Mouse (Mus musculus): Measurements from ENCODE around the gene Kcnt2. TPM values are rescaled to one million over a fixed set of nuclear protein-coding genes. Genes with fewer than 3 reads are reported as not detected.

Kcnt2 gene
- polyA plus RNA-seq, 1 experiment from 2014 or later, result 1.4 TPM

DNA sequence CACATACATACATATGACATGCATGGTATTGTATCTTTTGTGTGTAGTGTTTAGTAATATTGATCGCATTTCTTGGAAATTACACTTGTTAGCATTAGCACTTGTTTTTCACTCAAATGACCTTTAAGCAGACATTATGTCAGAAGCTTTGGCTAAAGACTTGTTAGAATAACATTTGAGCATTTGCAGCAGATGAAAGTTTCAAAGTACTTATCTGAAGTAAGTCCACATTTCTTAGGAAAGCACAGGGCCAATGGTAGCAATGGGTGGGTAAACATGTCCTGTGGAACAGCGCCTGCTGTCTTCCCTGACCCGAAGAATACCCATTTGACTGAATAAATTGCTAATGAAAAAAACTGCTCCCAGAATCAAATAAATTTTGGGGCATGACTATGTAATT lies 135.1 kb downstream of the Kcnt2 start:
- Histone ChIP-seq H3K27ac (ENCODE audit: low read depth, low read length) (no peak overlapping the region), H3K4me1 (ENCODE audit: control insufficient read depth, insufficient read depth, low read length) (no peaks in the 10 kb centered on the region), H3K4me3 (ENCODE audit: low read depth, low read length) (no peak overlapping the region), H3K36me3 (ENCODE audit: control insufficient read depth, insufficient read depth, low read length) (no peaks in the 10 kb centered on the region), H3K27me3 (ENCODE audit: control insufficient read depth, insufficient read depth, low read length) (no peaks in the 10 kb centered on the region), H3K9me3 (replicated peaks; ENCODE audit: control insufficient read depth, low read length) (no peaks in the 10 kb centered on the region), H3K9ac (ENCODE audit: low read depth, low read length) (no peak overlapping the region), H3K4me2 (no peak overlapping the region)
- no peak for ATAC-seq (replicated peaks; ENCODE audit: insufficient number of reproducible peaks, low FRiP score, low TSS enrichment)
- WGBS (ENCODE audit: insufficient replicate concordance), result 93% methylated on average over 3 of the region's 3 CpGs

DNA sequence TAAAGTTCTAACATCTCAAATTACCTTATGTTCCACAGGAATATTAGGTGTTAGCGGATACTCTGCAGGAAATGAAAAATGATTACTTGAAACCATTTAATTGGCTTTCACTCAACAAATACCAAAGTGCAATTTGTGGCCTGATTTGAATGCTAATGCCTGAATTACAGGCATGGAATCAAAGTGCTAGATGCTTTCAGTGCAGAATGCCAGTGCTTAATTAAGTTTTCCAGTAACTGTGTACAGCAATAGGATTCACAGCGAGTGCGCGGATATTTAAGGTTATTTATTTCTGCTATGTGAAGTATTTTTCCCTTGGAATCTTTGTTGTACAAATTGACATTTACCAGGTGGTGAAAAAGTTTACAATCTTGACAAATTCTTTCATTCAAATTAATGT lies 144.3 kb downstream of the Kcnt2 start:
- 82% methylated on average over 4 of the region's 4 CpGs for WGBS (ENCODE audit: insufficient replicate concordance)
- Histone ChIP-seq H3K9ac (ENCODE audit: low read depth, low read length) (no peak overlapping the region), H3K27ac (ENCODE audit: low read depth, low read length) (no peak overlapping the region), H3K4me1 (ENCODE audit: control insufficient read depth, insufficient read depth, low read length) (no peaks in the 10 kb centered on the region), H3K4me2 (no peak overlapping the region), H3K9me3 (replicated peaks; ENCODE audit: control insufficient read depth, low read length) (no peaks in the 10 kb centered on the region), H3K4me3 (ENCODE audit: low read depth, low read length) (no peak overlapping the region), H3K27me3 (ENCODE audit: control insufficient read depth, insufficient read depth, low read length) (no peaks in the 10 kb centered on the region), H3K36me3 (ENCODE audit: control insufficient read depth, insufficient read depth, low read length) (no peaks in the 10 kb centered on the region)
- no peak for ATAC-seq (replicated peaks; ENCODE audit: insufficient number of reproducible peaks, low FRiP score, low TSS enrichment)

DNA sequence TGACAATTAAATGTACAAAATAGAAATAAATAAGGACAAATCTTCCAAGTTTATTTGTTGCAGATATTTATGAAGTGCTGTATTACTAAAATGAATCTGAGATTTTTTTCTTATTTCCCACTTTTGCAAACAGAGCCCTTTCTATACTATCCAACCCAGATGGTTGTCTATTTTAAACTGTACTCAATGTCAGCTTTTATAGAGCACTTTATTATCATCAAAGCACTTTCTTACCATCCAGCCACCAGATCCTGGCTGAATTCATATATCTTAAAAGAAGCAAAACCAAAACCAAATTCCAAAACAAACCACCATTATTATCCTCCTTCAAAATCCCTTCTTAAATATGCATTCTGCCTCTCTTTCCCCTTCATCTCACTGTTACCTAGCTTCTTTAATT lies 151.8 kb downstream of the Kcnt2 start:
- Histone ChIP-seq H3K4me3 (ENCODE audit: low read depth, low read length) (no peak overlapping the region), H3K36me3 (ENCODE audit: control insufficient read depth, insufficient read depth, low read length) (no peaks in the 10 kb centered on the region), H3K9me3 (replicated peaks; ENCODE audit: control insufficient read depth, low read length) (no peaks in the 10 kb centered on the region), H3K4me1 (ENCODE audit: control insufficient read depth, insufficient read depth, low read length) (no peaks in the 10 kb centered on the region), H3K27me3 (ENCODE audit: control insufficient read depth, insufficient read depth, low read length) (no peaks in the 10 kb centered on the region), H3K9ac (ENCODE audit: low read depth, low read length) (no peak overlapping the region), H3K27ac (ENCODE audit: low read depth, low read length) (no peak overlapping the region), H3K4me2 (no peak overlapping the region)
- ATAC-seq (replicated peaks; ENCODE audit: insufficient number of reproducible peaks, low FRiP score, low TSS enrichment), result no peak

GRCm38 (mm10) chr1:140406631-140407288 lies 160.8 kb downstream of the Kcnt2 start:
- Histone ChIP-seq H3K4me2 (no peak overlapping the region), H3K4me3 (ENCODE audit: low read depth, low read length) (no peak overlapping the region), H3K4me1 (ENCODE audit: control insufficient read depth, insufficient read depth, low read length) (no peaks in the 10 kb centered on the region), H3K9me3 (replicated peaks; ENCODE audit: control insufficient read depth, low read length) (no peaks in the 10 kb centered on the region), H3K36me3 (ENCODE audit: control insufficient read depth, insufficient read depth, low read length) (no peaks in the 10 kb centered on the region), H3K27me3 (ENCODE audit: control insufficient read depth, insufficient read depth, low read length) (no peaks in the 10 kb centered on the region), H3K27ac (ENCODE audit: low read depth, low read length) (no peak overlapping the region), H3K9ac (ENCODE audit: low read depth, low read length) (no peak overlapping the region)
- WGBS (ENCODE audit: insufficient replicate concordance), result 73% methylated on average over 4 of the region's 4 CpGs
- no peak for ATAC-seq (replicated peaks; ENCODE audit: insufficient number of reproducible peaks, low FRiP score, low TSS enrichment)

DNA sequence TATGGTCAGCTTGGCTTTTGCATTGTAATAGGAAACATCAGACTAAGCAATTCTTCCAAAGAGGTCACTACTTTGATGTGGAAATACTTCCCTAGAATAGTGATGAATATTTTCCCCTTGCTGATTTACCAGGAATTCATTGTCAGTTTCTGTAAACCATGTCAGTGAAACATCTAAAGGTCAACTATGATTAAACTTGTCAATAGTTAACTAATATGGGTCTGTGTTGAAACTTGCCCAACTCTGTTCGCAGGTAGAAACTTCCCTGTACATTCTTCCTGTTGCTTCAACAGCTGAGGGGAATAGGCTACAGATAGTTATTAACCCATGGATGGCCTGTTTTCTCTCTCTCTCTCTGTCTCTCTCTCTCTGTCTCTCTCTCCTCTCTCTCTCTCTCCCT lies 169.8 kb downstream of the Kcnt2 start:
- ATAC-seq (replicated peaks; ENCODE audit: insufficient number of reproducible peaks, low FRiP score, low TSS enrichment), result no peak
- Histone ChIP-seq H3K36me3 (ENCODE audit: control insufficient read depth, insufficient read depth, low read length) (no peaks in the 10 kb centered on the region), H3K4me2 (no peak overlapping the region), H3K27me3 (ENCODE audit: control insufficient read depth, insufficient read depth, low read length) (no peaks in the 10 kb centered on the region), H3K4me3 (ENCODE audit: low read depth, low read length) (no peak overlapping the region), H3K9ac (ENCODE audit: low read depth, low read length) (no peak overlapping the region), H3K9me3 (replicated peaks; ENCODE audit: control insufficient read depth, low read length) (no peaks in the 10 kb centered on the region), H3K27ac (ENCODE audit: low read depth, low read length) (no peak overlapping the region), H3K4me1 (ENCODE audit: control insufficient read depth, insufficient read depth, low read length) (no peaks in the 10 kb centered on the region)
- WGBS (ENCODE audit: insufficient replicate concordance), result 70% methylated on average over 1 of the region's 1 CpGs

- Histone ChIP-seq H3K9ac (ENCODE audit: low read depth, low read length) (no peak overlapping the region), H3K27me3 (ENCODE audit: control insufficient read depth, insufficient read depth, low read length) (no peaks in the 10 kb centered on the region), H3K27ac (ENCODE audit: low read depth, low read length) (no peak overlapping the region), H3K4me2 (no peak overlapping the region), H3K4me3 (ENCODE audit: low read depth, low read length) (no peak overlapping the region), H3K9me3 (replicated peaks; ENCODE audit: control insufficient read depth, low read length) (no peaks in the 10 kb centered on the region), H3K4me1 (ENCODE audit: control insufficient read depth, insufficient read depth, low read length) (no peaks in the 10 kb centered on the region), H3K36me3 (ENCODE audit: control insufficient read depth, insufficient read depth, low read length) (no peaks in the 10 kb centered on the region)
- ATAC-seq (replicated peaks; ENCODE audit: insufficient number of reproducible peaks, low FRiP score, low TSS enrichment), result no peak
Measured at GRCm38 (mm10) chr1:140422954-140423353, 177.0 kb downstream of the Kcnt2 start.

- no peak for ATAC-seq (replicated peaks; ENCODE audit: insufficient number of reproducible peaks, low FRiP score, low TSS enrichment)
- no peaks in the 10 kb centered on the region for H3K27me3 ChIP-seq (ENCODE audit: control insufficient read depth, insufficient read depth, low read length)
- WGBS (ENCODE audit: insufficient replicate concordance), result 48% methylated on average over 2 of the region's 2 CpGs
Measured at GRCm38 (mm10) chr1:140429284-140429850, 183.4 kb downstream of the Kcnt2 start.

GRCm38 (mm10) chr1:140432039-140432438 lies 186.1 kb downstream of the Kcnt2 start:
- H3K36me3 ChIP-seq (ENCODE audit: control insufficient read depth, insufficient read depth, low read length), result no peaks in the 10 kb centered on the region
- 48% methylated on average over 1 of the region's 1 CpGs for WGBS (ENCODE audit: insufficient replicate concordance)
- H3K9ac ChIP-seq (ENCODE audit: low read depth, low read length), result no peak overlapping the region
- no peak for ATAC-seq (replicated peaks; ENCODE audit: insufficient number of reproducible peaks, low FRiP score, low TSS enrichment)
- H3K4me2 ChIP-seq, result no peak overlapping the region
- H3K4me1 ChIP-seq (ENCODE audit: control insufficient read depth, insufficient read depth, low read length), result no peaks in the 10 kb centered on the region
- H3K27ac ChIP-seq (ENCODE audit: low read depth, low read length), result no peak overlapping the region
- H3K4me3 ChIP-seq (ENCODE audit: low read depth, low read length), result no peak overlapping the region
- no peaks in the 10 kb centered on the region for H3K9me3 ChIP-seq (replicated peaks; ENCODE audit: control insufficient read depth, low read length)
- no peaks in the 10 kb centered on the region for H3K27me3 ChIP-seq (ENCODE audit: control insufficient read depth, insufficient read depth, low read length)

More at GRCm38 (mm10) chr1:140429284-140429850, 183.4 kb downstream of the Kcnt2 start:
- Histone ChIP-seq H3K36me3 (ENCODE audit: control insufficient read depth, insufficient read depth, low read length) (no peaks in the 10 kb centered on the region), H3K4me3 (ENCODE audit: low read depth, low read length) (no peak overlapping the region), H3K27ac (ENCODE audit: low read depth, low read length) (no peak overlapping the region), H3K9me3 (replicated peaks; ENCODE audit: control insufficient read depth, low read length) (no peaks in the 10 kb centered on the region), H3K4me1 (ENCODE audit: control insufficient read depth, insufficient read depth, low read length) (no peaks in the 10 kb centered on the region), H3K4me2 (no peak overlapping the region), H3K9ac (ENCODE audit: low read depth, low read length) (no peak overlapping the region)

- no peak overlapping the region for H3K4me3 ChIP-seq (ENCODE audit: low read depth, low read length)
- H3K4me1 ChIP-seq (ENCODE audit: control insufficient read depth, insufficient read depth, low read length), result no peaks in the 10 kb centered on the region
- no peaks in the 10 kb centered on the region for H3K36me3 ChIP-seq (ENCODE audit: control insufficient read depth, insufficient read depth, low read length)
- H3K27me3 ChIP-seq (ENCODE audit: control insufficient read depth, insufficient read depth, low read length), result no peaks in the 10 kb centered on the region
- 61% methylated on average over 2 of the region's 2 CpGs for WGBS (ENCODE audit: insufficient replicate concordance)
- H3K9me3 ChIP-seq (replicated peaks; ENCODE audit: control insufficient read depth, low read length), result no peaks in the 10 kb centered on the region
- H3K27ac ChIP-seq (ENCODE audit: low read depth, low read length), result no peak overlapping the region
- H3K9ac ChIP-seq (ENCODE audit: low read depth, low read length), result no peak overlapping the region
- no peak overlapping the region for H3K4me2 ChIP-seq
- ATAC-seq (replicated peaks; ENCODE audit: insufficient number of reproducible peaks, low FRiP score, low TSS enrichment), result no peak
Measured at GRCm38 (mm10) chr1:140434791-140435190, 188.8 kb downstream of the Kcnt2 start.
